Mouse (Mus musculus) liver, adult 2 months (tissue): ENCODE results near the gene Slc22a20.

Source experiments
- CTCF ChIP-seq: fragments of 200-500 bp; IDR thresholded peaks from 2 replicates; pipeline ENCODE4 v1.5.1; 2011; ENCODE audit warnings: low read depth, low read length, control low read depth
- POLR2A ChIP-seq: fragments of 200-500 bp; IDR thresholded peaks from 2 replicates; pipeline ENCODE4 v1.6.1; 2011; ENCODE audit warnings: low read length, control low read depth; ENCODE audit not compliant: insufficient read depth; ENCODE audit errors: extremely low read depth

DNA sequence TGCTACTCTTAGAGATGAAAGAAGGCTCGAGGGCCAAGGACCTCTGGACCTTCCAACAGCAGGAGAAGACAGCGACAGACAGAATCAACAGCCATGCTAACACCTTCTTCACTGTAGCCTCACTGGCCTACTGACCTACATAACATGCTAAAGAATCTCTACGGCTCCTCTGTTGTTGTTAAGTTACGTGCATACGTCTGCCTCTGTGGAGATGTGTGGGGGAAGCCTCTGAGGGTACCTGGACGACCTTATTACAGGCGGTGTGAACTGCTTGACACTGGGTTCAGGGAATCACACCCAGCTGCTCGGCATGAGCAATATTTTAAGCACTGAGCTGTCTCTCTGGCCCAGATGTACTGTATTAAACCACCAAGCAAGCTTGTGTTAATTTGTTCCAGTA is 58.4 kb downstream of the Slc22a20 start:
- TF ChIP-seq CTCF: no peak
- no peak for TF ChIP-seq POLR2A
